Mouse (Mus musculus) left cerebral cortex, adult 6 months (tissue): ENCODE measurements around the gene Sema5b. TPM values are rescaled to one million over a fixed set of nuclear protein-coding genes. Genes with fewer than 3 reads are reported as not detected.

Experiments
- long read RNA-seq, 2 experiments: library from polyadenylated mRNA; unstranded; transcript quantifications; one replicate each; pipeline ENCODE4 v2.0.0; 2019 to 2020
- polyA plus RNA-seq: library from polyadenylated mRNA; unstranded; fragments of <200 nt; fragmentation: Nextera tagmentation; gene quantifications from 2 replicates; pipeline ENCODE4 v1.2.3, GENCODE M21; 2021

Gene Sema5b
- polyA plus RNA-seq, result 3.7 and 3.8 TPM in 2 replicates
- long read RNA-seq, experiment 1, full-length matches to known transcripts, result 10 of 24 reads
- long read RNA-seq, experiment 1, partial matches to known transcripts, result 9 of 24 reads
- long read RNA-seq, experiment 1, other reads (novel, unspliced or antisense), result 5 of 24 reads
- long read RNA-seq, experiment 2, partial matches to known transcripts, result 0 of 1 reads
- long read RNA-seq, experiment 2, other reads (novel, unspliced or antisense), result 1 of 1 reads

GRCm38 (mm10) chr16:35541117-35541641 lies at the start of gene Sema5b:
Gene Sema5b (plus strand): TSS chr16:35541145.

Other genes with a start within 250 kb of the Sema5b start
- 18.2 and 23.9 TPM in 2 replicates for gene Sec22a, start 177.2 kb upstream of the Sema5b start, polyA plus RNA-seq
- 0.78 and 0.87 TPM in 2 replicates for gene Pdia5, start 50.3 kb upstream of the Sema5b start, polyA plus RNA-seq
- gene Dirc2, start 228.2 kb downstream of the Sema5b start, polyA plus RNA-seq, result 6.4 TPM in 2 replicates
- 4.4 and 4.6 TPM in 2 replicates for gene Hspbap1, start 229.2 kb downstream of the Sema5b start, polyA plus RNA-seq